Mouse (Mus musculus) urinary bladder, adult 18-20 months (tissue): ENCODE results near the gene Gapdh.
"Not testable (repeated sequence)": the region's sequence is repeated elsewhere in the genome, so short reads cannot be mapped to it uniquely, and the experiment has no call there.

Experiments used
- DNase-seq, 2 experiments: peaks; one replicate each; pipeline ENCODE4 v3.0.0; 2022; ENCODE audit warnings: low spot score in 2 of 2, mixed read lengths in 2 of 2

Gene Gapdh

DNA sequence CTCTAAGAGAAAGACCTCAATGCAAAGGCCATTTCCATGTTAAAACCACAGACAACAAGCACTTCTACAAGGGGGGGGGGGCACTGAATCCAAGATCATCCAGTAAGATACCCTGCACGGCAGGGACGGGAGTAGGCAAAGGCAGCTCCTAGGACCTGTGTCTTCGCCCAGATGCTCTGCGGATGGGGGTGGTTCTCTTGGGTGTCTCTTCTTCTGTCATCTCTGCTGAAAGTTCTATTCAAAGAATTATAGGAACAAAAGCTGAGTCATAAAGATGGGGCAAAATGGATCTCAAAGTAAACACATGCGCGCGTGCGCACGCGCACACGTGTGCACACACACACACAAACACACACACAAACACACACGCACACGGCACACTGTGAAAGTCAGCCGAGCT is 1.8 kb upstream of the Gapdh start:
- no peak for DNase-seq

DNA sequence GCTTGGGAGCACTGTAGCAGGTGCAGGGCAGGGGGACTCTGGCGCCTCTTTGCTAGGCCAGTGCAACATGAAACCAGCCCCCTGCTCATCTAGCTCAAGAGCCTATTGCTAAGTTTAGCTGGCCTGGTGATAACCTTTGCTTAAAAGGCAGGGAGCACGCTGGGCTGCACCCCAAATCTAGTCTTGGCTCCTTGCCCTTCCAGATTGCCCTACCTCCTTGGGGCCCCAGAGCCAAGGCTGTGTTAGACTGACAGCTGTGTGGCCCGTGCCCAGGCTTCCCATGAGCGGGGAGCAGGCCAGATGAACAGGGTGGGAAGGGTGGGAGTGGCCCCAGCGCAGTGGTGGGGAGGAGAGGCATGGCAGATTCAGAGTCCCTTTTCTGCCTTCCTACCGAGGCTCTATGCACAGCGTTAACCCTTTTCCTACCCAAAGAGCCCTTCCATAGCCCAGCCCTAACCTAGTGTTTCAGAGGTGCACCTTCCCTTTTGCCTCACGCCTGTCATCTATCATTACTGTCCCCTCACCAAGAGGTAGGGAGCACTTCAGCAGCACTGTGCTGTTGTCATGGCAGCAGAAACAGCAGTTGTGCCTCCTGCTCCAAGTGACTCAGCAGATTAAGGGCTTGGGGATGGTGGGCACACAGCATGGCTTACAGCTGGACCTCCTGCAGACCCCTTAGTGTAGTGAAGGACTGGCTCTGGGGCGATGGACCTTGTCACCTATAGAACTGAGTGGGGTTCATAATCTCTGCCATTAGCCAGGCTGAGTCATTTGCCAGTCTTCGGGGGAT is 789 bp upstream of the Gapdh start:
- no peak for DNase-seq

DNA sequence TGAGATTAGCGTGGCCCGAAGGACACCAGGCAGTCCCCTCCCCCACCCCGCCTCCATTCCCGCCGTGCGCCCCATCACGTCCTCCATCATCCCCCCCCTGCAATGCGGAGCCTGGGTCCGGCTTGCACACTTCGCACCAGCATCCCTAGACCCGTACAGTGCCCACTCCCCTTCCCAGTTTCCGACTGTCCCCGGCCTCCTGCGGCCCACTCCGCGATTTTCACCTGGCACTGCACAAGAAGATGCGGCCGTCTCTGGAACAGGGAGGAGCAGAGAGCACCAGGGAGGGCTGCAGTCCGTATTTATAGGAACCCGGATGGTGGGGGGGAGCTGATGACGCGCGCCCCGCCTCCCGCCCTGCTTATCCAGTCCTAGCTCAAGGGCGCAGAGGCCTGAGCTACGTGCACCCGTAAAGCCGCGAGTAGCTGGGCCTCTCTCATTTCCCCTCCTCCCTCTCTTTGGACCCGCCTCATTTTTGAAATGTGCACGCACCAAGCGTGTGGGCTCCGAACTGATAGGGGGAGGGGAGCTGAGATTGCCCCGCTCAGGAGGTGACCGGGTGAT is 857 bp downstream of the Gapdh start:
- peak; percentile 93 to 96 for DNase-seq

DNA sequence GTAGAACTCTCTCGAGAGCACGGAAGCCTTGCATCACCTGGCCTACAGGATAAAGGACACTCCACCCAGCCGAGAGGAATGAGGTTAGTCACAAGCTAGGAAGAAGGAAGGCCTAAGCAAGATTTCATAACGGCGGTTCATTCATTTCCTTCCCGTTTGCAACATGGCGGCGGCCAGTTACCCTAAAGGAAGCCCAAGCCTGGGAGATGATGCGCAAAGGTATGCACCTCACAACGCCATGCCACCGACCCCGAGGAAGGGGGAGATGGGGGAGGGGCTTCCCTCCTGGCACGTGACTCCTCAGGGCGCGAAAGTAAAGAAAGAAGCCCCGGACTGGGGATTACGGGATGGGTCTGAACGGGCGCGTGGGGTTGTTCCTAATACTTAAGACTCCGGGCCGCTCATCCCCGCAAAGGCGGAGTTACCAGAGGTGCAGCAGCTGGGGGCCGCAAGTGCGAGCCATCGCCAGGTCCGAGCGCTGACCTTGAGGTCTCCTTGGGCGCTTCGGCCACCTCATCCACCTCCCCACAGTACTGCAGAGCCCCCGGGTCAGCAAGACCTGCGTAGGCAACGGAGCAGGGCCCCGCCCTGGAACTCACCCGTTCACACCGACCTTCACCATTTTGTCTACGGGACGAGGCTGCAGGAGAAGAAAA is 1.5 kb downstream of the Gapdh start:
- DNase-seq: peak; percentile 43 to 61

DNA sequence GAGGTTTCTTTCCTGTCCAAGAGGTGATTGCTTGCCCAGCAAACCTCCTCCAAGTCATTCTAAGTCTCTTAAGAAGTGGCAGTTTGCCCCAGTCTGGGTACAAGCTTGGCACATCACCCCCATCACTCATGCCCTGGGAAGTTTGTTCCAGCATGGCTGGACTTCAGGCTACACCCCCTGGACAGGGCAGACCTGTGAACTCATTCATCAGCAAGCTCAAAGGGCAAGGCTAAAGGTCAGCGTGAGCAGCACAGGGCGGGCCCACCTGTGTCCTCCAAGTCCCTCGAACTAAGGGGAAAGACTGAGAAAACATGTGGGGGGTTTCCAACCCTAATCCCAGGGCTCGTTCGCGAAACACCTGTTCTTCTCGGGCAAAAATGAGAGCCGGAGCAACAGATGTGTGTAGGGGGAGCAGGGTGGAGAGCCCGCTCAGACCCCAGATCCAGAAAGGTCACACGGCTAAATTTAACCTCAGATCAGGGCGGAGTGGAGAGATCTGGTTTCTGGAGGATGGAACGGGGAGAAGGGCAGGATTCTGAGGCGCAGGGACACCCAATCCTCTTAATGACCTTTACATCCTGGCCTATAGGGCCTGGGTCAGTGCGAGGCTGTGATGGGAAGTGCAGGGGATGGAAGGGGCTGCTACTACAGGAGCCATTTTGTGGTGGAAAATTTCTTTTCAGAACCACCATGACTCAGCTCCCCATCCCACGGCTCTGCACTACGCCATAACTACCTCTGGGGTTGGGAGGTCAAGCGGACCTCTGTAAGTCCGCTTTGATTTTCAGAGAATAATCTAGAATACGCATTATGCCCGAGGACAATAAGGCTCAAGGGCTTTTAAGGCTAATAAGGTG is 2.2 kb downstream of the Gapdh start:
- DNase-seq: no peak

DNA sequence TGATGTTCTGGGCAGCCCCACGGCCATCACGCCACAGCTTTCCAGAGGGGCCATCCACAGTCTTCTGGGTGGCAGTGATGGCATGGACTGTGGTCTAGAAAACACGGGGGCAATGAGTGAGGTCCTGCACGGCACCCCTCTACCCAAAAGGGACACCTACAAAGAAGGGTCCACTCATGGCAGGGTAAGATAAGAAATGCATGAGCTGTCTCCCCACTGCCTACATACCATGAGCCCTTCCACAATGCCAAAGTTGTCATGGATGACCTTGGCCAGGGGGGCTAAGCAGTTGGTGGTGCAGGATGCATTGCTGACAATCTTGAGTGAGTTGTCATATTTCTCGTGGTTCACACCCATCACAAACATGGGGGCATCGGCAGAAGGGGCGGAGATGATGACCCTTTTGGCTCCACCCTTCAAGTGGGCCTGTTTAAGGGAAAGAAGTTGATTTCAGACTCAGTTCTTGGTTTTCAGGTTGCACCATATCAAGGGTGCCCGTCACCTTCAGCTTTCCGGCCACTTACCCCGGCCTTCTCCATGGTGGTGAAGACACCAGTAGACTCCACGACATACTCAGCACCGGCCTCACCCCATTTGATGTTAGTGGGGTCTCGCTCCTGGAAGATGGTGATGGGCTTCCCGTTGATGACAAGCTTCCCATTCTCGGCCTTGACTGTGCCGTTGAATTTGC is 3.5 kb downstream of the Gapdh start:
- DNase-seq: not testable (repeated sequence)

DNA sequence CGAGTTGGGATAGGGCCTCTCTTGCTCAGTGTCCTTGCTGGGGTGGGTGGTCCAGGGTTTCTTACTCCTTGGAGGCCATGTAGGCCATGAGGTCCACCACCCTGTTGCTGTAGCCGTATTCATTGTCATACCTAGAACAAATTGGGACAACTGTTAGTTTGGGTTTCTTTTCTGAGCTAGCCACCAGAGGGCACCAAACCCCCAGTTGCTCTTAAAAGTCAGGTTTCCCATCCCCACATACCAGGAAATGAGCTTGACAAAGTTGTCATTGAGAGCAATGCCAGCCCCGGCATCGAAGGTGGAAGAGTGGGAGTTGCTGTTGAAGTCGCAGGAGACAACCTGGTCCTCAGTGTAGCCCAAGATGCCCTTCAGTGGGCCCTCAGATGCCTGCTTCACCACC is 4.3 kb downstream of the Gapdh start:
- DNase-seq: not testable (repeated sequence)

DNA sequence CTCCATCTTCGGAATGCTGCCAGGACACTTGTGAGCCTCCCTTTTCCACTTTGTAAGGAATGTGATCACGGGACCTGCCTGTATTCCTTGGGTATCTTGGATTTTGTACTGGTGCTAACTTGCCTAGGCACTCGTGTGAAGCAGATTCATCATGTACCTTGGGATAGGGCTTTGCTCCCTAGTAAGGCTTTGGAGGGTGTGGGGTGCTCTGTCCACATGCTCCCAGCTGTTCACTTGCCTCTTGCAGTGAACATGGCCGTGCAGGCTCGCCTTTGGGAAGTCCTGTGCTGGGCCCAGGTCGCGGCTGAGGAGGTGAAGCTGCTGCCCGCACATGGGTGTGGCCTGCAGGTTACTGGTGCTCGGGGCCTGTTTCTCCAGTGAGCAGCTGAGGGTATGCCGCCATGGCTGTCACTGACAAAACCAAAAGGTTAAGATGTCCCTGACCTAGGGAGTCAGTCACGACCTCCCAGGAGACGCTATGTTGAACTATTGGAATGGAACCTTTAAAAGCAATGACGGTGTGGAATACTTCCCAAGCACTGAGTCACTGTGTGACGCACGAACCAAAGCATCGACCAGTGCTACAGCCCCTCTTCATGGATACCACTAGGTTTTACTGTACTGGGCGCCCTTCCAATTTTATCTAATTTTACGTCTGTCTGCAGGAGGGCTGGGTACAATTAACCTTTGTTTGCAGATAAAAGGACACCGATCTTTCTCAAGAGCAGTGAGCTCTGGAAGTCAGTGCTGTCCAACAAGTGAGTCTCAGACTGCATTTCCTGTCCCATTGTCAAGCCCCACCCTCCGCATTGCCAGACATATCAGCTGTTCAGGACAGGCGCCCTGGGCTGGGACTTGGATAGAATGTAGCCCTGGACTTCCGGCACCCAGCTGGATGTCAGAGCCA is 5.2 kb downstream of the Gapdh start:
- DNase-seq: peak in 1 of 2 experiments; percentile 36

DNA sequence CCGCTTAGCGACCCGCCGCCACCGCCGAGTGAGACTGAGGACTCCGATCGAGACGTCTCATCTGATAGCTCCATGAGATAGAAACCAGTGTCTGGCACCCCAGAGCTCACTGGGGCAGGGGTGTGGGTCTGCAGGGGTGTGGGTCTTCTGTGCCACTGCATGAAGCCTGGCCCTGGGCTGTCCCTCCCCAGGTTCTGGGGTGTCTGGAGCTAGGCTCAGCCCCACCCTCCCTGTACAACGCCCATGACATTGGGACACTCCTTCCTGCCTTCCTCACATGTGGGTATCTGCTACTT is 5.8 kb downstream of the Gapdh start:
- no peak for DNase-seq

DNA sequence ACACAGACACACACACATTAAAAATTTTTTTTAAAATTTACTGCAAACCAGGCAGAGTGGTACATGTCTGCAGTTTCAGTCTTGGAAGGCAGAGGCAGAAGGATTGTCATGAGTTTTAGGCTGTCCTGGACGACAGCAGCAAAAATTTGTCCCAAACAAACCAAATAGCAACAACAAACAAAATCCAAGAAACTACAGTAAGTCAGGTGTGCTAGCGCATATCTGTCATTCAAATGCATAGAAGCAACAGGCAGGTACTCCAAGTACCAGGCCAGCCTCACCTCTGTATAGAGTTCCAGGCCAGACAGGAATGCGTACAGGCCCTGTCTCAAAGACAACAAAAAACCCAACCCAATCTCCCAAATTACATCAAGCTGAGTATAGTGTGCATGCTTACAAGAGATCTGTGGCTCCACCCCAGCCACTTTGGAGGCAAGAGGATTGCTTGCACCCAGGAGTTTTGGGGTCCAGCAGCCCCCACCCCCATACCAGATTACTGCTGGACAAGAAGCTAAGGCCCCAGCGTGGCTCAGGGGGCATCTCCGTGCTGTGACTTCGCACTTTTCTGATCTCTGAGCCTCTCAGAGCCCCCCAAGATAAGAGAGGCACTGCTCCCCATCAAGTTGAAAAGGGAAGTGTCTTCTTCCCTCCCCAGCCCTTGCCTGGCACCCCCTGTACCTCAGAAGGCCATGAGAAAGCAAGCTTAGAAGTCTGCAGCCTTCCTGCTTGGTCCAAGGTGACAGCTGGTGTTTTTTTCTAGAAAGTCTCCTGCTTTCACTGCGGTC is 6.3 kb downstream of the Gapdh start:
- no peak for DNase-seq

DNA sequence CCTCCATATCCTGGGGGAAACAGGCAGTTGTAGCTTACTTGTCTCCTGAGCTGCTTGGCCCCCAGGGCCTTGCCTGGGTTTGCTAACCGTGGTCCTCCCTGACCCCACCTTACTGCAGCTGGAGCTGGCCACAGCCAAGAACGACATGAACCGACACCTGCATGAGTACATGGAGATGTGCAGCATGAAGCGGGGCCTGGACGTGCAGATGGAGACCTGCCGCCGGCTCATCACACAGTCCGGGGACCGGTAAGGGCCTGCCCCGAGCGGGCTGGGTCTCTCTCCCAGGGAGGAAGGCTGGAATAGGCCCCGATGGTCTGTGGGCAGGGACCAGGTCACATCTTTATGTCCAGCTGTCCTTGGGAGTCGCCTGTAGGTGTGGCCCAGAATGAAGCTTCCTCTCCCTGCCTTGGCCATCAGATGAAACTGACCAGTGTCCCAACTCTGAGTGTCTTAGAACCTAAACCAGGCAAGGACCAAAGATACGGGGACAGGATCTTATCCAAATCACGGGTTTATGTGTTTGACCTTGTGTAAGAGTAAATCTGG is 7.2 kb downstream of the Gapdh start:
- DNase-seq: no peak

DNA sequence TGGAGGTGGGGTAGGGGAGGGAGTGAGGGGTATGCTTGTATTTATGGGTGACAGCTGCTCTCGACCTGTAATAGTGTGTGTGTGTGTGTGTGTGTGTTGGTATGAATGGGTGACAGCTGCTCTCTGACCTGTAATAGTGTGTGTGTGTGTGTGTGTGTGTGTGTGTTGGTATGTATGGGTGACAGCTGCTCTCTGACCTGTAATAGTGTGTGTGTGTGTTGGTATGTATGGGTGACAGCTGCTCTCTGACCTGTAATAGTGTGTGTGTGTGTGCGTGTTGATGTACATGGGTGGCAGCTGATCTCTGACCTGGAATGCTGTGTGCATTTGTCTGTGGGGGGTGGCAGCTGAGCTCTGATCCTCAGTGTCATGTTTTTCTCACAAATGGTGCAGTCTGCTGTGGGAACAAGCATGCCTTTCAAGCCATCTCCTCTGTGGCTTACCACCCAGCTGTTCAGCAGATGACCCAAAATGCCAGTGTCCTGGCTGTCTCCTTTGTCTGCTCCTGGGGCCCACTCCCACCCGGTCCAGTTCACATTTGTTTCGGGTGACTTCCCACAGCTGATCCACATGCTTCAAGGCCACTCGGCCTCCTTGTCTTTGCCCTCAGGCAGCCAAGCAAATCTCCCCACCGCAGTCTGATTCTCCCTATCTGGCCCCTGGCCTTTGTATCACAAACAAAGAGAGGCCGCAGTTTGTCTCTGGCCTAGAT is 9.2 kb downstream of the Gapdh start:
- DNase-seq: no peak

DNA sequence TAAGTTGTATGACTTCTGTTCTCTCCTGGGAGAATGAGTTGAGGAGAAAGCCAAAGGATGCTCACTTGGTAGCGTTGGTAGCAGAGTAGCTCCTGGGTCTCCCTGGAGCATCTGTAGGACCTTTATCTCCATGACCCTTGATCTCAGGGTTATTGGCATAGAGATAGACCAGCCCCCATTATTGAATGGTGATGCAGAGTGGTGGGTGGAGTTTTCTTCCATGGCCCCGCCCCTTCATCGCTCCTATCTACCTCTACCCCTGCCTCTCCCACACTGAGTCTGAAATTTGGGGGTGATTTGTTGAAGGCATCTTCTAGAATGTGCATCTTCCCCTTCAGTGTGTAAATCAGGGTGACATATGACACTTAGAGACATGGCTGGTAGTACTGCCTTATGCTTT is 9.8 kb downstream of the Gapdh start:
- DNase-seq: no peak

DNA sequence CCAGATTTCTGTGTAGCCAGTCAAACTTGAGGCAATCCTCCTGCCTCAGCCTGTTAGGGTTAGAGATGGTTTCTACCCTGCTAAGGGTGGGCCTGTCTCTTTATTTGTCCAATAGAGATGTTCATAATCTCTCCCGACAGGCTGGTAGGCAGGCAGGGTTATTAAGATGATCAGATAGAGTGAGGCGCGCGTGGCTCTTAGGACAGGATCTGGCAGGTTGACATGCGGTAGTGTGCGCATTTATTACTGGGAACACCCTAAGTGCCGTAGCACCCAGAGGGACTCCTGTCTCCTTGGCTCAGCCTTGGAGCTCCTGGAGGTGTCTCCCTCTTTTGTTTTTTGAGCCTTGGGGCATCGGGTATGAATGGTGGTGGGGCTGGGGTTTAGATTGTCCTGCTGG is 11.0 kb downstream of the Gapdh start:
- DNase-seq: no peak

DNA sequence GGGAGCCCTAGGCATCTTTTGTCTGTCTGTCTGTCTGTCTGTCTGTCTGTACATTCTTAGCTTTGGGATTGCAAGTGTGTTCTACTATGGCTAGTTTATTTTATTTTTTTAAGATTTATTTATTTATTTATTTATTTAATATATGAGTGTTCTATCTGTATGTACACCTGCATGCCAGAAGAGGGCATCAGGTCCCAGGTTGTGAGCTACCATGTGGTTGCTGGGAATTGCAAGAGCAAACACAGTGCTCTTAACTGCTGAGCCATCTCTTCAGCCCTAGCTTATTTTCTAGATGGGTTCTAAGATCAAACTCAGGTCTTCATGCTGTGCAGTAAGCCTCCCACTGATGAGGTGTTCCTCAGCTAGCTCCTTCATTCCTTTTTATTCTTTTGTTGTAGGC is 11.7 kb downstream of the Gapdh start:
- no peak for DNase-seq

DNA sequence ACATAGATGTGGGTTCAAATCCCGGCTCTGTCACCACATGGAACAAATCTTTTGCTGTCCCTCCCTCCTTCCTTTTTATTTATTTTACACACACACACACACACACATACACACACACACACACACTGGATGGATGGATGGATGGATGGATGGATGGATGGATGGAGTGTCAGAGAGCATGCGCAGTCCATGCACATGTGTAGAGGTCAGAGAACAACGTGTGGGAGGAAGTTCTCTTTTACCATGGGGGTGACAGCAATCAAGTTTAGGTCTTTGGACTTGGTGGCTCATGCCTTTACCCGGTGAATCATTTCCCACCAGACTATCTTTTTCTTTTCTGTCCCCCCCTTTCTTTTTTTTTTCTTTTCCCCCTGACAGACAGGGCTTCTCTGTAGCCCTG is 12.6 kb downstream of the Gapdh start:
- no peak for DNase-seq

DNA sequence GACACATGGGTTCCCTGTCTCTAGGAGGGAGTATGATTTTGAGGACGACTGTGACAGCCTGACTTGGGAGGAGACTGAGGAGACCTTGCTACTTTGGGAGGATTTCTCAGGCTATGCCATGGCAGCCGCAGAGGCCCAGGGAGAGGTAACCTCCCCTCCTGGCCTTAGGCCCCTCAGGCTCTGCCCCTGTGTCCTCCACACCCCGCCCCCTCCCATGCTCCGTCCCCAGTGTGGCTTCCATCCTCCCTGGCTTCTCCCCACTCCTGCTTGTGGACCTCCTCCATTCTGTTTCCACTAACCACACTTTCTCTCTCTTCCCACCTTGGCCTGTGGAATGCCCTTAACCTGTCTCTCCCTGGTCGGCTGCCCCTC is 13.3 kb downstream of the Gapdh start:
- DNase-seq: no peak

DNA sequence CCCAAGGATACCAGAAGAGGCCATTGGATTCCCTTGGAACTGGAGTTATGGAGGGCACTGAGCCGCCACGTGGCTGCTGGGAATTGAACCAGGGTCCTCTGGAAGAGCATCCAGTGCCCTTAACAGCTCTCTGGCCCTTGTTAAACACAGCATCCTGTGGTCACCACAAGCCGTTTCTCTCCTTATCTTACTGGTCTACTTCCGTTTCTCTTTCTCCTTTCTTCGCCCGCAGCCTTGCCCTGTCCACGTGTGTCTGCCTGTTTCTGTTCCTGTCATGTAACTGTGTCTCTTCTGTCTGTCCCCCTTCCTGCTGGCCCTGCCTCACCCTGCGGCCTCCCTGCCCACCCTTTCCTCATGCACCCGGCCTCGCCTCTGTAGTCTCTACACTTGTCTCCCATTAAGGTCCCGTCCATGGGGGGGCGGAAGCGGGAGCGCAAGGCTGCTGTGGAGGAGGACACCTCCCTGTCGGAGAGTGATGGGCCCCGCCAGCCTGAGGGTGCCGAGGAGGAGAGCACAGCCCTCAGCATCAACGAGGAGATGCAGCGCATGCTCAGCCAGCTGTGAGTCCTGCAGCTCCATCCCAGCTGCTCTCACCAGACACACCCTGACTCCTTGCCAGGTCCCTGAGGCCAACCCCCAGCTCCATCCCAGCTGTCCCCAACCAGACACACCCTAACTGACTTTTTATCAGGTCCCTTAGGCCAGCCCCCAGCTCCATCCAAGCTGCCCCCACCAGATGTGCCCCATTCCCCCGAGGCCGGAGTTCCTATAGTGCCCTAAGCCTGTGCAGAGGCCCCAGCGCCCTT is 13.9 kb downstream of the Gapdh start:
- peak in 1 of 2 experiments; percentile 64 for DNase-seq
